Mouse (Mus musculus): Measurements from ENCODE around the gene Sry. TPM values are rescaled to one million over a fixed set of nuclear protein-coding genes. Genes with fewer than 3 reads are reported as not detected.

Gene Sry
- not detected in 2 replicates for polyA plus RNA-seq (2014; fragmentation: Nextera tagmentation; extraction: Ambion mirVana)

DNA sequence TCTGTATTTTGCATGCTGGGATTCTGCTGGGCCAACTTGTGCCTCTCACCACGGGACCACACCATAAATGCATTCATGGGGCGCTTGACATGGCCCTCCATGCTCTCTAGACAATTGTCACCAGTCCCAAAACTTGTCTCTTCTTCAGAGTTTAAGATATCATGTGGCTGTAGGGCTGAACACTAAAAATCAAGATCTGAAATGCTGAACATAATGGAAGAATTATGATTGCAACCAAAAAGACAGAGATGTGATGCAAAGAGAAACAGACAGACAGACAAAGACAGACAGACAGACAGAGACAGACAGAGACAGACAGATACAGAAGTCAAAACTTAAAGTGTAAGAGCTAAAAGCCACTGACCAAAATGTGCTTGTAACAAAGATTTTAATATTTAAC, at the start of gene Sry:
TSS of gene Sry (minus strand) at position 101 of the 400 bp plus-strand sequence.
- DNase-seq (ENCODE audit: low spot score) (no peak), ATAC-seq (ENCODE audit: insufficient number of reproducible peaks, low FRiP score, low TSS enrichment, low read depth) (no peak)
- Histone ChIP-seq H3K27me3 (ENCODE audit: control insufficient read depth, insufficient read depth, low read length) (no peaks in the 10 kb centered on the region), H3K4me3 (ENCODE audit: low read depth, low read length) (no peak within 1 kb of the TSS), H3K9me3 (ENCODE audit: control insufficient read depth, low read length) (no peaks in the 10 kb centered on the region), H3K9ac (ENCODE audit: low read length) (no peak within 1 kb of the TSS), H3K27ac (replicated peaks; ENCODE audit: low read depth, low read length) (no peak within 1 kb of the TSS), H3K36me3 (ENCODE audit: control insufficient read depth, insufficient read depth, low read length) (no peaks in the 10 kb centered on the region), H3K4me1 (ENCODE audit: control insufficient read depth, insufficient read depth, low read length) (no peaks in the 10 kb centered on the region), H3K4me2 (ENCODE audit: low read depth, severe bottlenecking) (no peak within 1 kb of the TSS)
- 83% methylated on average over 2 of the region's 2 CpGs for WGBS

Other genes starting within 250 kb of the Sry start
- not detected in 2 replicates for gene H2al2c, start 64.6 kb downstream of the Sry start, polyA plus RNA-seq (2014; fragmentation: Nextera tagmentation; extraction: Ambion mirVana)
- gene H2al2b, start 57.0 kb upstream of the Sry start, polyA plus RNA-seq (2014; fragmentation: Nextera tagmentation; extraction: Ambion mirVana): not detected in 2 replicates
- not detected in 2 replicates for gene Gm4064, start 132.5 kb upstream of the Sry start, polyA plus RNA-seq (2014; fragmentation: Nextera tagmentation; extraction: Ambion mirVana)
- not detected in 2 replicates for gene Rbmy, start 167.0 kb upstream of the Sry start, polyA plus RNA-seq (2014; fragmentation: Nextera tagmentation; extraction: Ambion mirVana)
- not detected in 2 replicates for gene Gm10256, start 167.0 kb upstream of the Sry start, polyA plus RNA-seq (2014; fragmentation: Nextera tagmentation; extraction: Ambion mirVana)
- gene Gm10352, start 237.3 kb upstream of the Sry start, polyA plus RNA-seq (2014; fragmentation: Nextera tagmentation; extraction: Ambion mirVana): 0.17 TPM in 1 of 2 replicates, not detected in the other

All from limb, embryonic 11.5 days (tissue).